Mouse (Mus musculus): ENCODE measurements around the gene Sdk2.

Sdk2 gene

GRCm38 (mm10) chr11:114044373-114044772 lies 22.5 kb downstream of the Sdk2 start:
- no peak for DNase-seq

GRCm38 (mm10) chr11:114043530-114043929 lies 23.3 kb downstream of the Sdk2 start:
- no peak for DNase-seq

GRCm38 (mm10) chr11:114040391-114041035 lies 26.3 kb downstream of the Sdk2 start:
- DNase-seq, result peak; percentile 66

- DNase-seq, result peak; percentile 45
Observed at GRCm38 (mm10) chr11:114038036-114038435, 28.8 kb downstream of the Sdk2 start.

GRCm38 (mm10) chr11:114031491-114031890 lies 35.4 kb downstream of the Sdk2 start:
- no peak for DNase-seq

- no peak for DNase-seq
Observed at GRCm38 (mm10) chr11:114030214-114030613, 36.6 kb downstream of the Sdk2 start.

- DNase-seq, result peak; percentile 64
Observed at GRCm38 (mm10) chr11:114028512-114028911, 38.3 kb downstream of the Sdk2 start.

- DNase-seq, result peak; percentile 64
Observed at GRCm38 (mm10) chr11:114028021-114028420, 38.8 kb downstream of the Sdk2 start.

- DNase-seq, result no peak
Observed at GRCm38 (mm10) chr11:114025056-114025455, 41.8 kb downstream of the Sdk2 start.

GRCm38 (mm10) chr11:114023965-114024364 lies 42.9 kb downstream of the Sdk2 start:
- peak; percentile 40 for DNase-seq

- DNase-seq, result no peak
Observed at GRCm38 (mm10) chr11:114022166-114022565, 44.7 kb downstream of the Sdk2 start.

- DNase-seq, result no peak
Observed at GRCm38 (mm10) chr11:114019087-114019486, 47.8 kb downstream of the Sdk2 start.

GRCm38 (mm10) chr11:114016889-114017392 lies 49.9 kb downstream of the Sdk2 start:
- peak; percentile 31 for DNase-seq

GRCm38 (mm10) chr11:114016108-114016888 lies 50.5 kb downstream of the Sdk2 start:
- DNase-seq, result no peak

- DNase-seq, result no peak
Observed at GRCm38 (mm10) chr11:114011523-114011922, 55.3 kb downstream of the Sdk2 start.

- no peak for DNase-seq
Observed at GRCm38 (mm10) chr11:114005879-114006278, 61.0 kb downstream of the Sdk2 start.

GRCm38 (mm10) chr11:114004651-114005050 lies 62.2 kb downstream of the Sdk2 start:
- no peak for DNase-seq

GRCm38 (mm10) chr11:114003195-114003594 lies 63.7 kb downstream of the Sdk2 start:
- DNase-seq, result peak; percentile 35

GRCm38 (mm10) chr11:114000051-114000450 lies 66.8 kb downstream of the Sdk2 start:
- DNase-seq, result no peak

GRCm38 (mm10) chr11:113998702-113999101 lies 68.1 kb downstream of the Sdk2 start:
- no peak for DNase-seq

- DNase-seq, result no peak
Observed at GRCm38 (mm10) chr11:113993921-113994320, 72.9 kb downstream of the Sdk2 start.

- no peak for DNase-seq
Observed at GRCm38 (mm10) chr11:113992894-113993293, 74.0 kb downstream of the Sdk2 start.

- DNase-seq, result no peak
Observed at GRCm38 (mm10) chr11:113991886-113992285, 75.0 kb downstream of the Sdk2 start.

- DNase-seq, result peak; percentile 73
Observed at GRCm38 (mm10) chr11:113990466-113990865, 76.4 kb downstream of the Sdk2 start.
